Mouse (Mus musculus): ENCODE data around the gene Gm5415.
"Not testable (repeated sequence)": the region's sequence is repeated elsewhere in the genome, so short reads cannot be mapped to it uniquely, and the experiment has no call there.

Gm5415 gene

DNA sequence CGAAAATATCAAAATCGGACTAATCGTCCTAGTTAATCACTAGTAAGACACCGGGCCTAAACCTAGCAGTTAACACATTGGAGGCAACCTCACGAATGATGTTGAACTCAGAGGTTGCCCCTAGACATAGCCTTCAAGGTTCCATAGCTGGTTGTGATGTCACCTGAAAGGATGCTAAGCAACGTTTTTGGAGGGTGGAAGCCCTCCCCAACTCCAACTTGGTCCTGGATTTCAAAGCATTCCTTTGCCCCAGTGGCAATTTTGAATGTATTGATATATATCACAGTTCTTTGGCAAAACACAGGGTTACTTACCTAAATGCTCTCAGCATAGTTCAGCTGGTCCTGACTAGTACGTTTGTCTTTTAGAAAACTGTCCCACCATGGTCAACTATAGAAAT, at the start of gene Gm5415:
Gene Gm5415, minus strand, starts transcription at position 101 of the 400 bp plus-strand sequence.
- DNase-seq: not testable (repeated sequence)

DNA sequence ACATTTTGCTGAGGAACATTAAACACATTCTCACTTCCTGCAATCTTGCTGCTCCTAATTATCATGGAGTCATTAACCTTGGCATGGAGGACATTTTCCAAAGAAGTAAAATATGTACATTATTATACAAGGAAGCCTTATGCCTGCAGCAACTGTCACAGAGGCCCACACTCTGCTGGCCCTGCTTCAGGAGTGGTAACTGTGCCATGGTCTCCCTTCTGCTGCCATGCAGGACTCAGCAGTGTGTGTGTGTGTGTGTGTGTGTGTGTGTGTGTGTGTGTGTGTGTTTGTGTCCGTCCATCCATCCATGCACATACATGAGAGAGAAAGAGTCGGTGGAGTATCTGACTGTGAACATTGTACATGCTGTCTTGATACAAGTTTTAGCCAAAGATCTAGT, 21.8 kb upstream of the Gm5415 start:
- DNase-seq: no peak

DNA sequence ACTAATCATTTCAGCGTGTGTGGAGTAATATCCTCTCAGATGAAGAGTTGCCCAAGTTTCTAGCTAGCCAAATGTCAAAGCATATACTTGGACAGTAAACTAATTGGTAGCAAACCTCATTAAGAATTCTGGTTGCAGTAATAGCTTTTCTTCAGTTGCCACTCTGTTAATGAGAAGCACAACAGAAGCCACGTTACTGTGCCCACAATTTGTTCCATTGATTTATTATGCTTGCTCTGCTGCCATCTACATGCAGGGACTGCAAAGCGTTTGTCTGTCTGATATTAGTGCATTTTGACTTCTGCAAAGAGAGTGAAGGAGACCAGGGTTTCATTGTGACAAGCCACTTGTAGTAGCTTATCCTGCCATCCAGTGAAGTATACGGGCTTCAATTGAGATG, 6.8 kb upstream of the Gm5415 start:
- DNase-seq: no peak

DNA sequence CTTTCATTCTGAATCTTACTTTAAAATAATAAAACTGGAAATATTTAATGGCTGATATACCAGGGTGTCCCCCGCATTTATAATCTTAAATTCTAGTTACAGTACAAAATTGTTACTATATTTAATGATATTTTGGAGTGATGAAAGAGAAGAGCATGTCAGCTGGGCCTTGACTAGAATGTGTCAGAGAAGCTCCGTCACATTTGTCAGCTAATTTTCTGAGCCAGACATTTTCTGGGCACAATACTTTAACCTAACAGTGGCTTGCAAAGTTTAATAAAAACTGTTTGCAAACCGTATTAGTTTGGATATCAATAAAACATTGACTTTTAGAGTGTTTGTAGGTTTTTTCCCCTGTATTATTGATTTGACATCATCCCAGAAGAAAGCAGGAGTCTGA, 6.4 kb upstream of the Gm5415 start:
- DNase-seq: no peak

DNA sequence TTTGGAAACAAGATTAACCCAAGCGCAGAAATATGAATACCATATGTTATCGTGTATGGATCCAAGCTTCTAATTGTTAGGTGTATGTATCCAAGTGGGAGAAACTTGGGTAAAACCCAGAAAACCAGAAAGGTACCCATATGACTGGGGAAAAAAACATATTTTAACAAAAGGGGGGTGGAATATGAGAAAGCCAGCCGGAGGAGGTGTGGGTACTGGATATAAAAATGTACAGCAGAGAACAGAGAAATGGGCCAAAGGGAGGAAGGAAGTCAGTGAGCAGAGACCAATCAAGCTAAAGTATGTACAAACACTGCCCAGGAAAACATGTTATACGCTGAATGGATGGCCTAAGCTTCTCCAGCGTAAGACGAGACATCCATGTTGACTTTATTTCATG, 43.7 kb downstream of the Gm5415 start:
- DNase-seq: no peak
